Mouse (Mus musculus): ENCODE results near the gene Cluh. TPM values are rescaled to one million over a fixed set of nuclear protein-coding genes. Genes with fewer than 3 reads are reported as not detected.
A peak's percentile ranks its signal among the peaks of the same experiment; 100 is the strongest.

The Cluh gene
- total and polyA plus RNA-seq, 3 experiments = 63.1 to 151 (median 86.4) TPM

DNA sequence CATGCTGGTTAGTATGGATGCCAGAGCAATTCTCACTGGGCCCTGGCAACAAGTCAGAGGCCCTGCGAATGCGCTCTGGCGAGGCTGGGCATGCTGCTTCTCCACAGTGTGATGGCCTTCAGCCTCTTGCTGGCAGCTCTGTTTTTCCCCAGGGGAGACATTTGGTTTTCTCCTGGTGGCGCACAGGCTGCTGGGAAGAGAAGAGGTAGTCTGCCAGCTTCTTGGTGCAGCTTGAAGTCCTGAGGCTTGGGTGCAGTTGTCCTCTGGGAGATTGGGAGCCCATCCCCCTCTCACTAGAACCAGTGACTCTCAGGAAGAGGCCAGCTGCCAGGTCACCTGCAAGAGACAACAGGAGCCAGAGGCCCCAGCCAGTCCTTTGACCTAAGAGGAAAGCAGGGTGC is 3.5 kb downstream of the Cluh start:
- H3K4me3 ChIP-seq (replicated peaks in 1 of 3; ENCODE audit: low read depth in 2 of 3, low read length in 2 of 3, poor library complexity in 1 of 3) = peak overlapping the region in 1 of 3 experiments; percentile 18
- H3K27me3 ChIP-seq (replicated peaks) = no peaks in the 10 kb centered on the region
- peaks cover 12% of the 10 kb centered on the region for H3K9me3 ChIP-seq (replicated peaks; ENCODE audit: low read length)
- no peak for TF ChIP-seq GABPA (IDR thresholded peaks at IDR 0.05; ENCODE audit: insufficient replicate concordance, low read depth, low read length)
- peak; percentile 66 for TF ChIP-seq BHLHE40 (IDR thresholded peaks at IDR 0.05; ENCODE audit: low read depth, low read length)
- TF ChIP-seq CHD2 (IDR thresholded peaks at IDR 0.05; ENCODE audit: low read length) = 0 out of 2 replicates have a peak, but pooled peaks have one; percentile 37
- TF ChIP-seq ELF1 (IDR thresholded peaks at IDR 0.05; ENCODE audit: low read depth, low read length) = 0 out of 2 replicates have a peak, but pooled peaks have one; percentile 11
- in situ Hi-C loops (cut with MboI; ENCODE audit: low pct_ligation_motif_present, low pct_unique_long_range_greater_than_20kb, low sequenced_read_pairs) = no loop called here
- H3K9ac ChIP-seq (ENCODE audit: insufficient read depth, low read depth) = 0 out of 2 replicates have a peak overlapping the region, but pooled peaks have one; percentile 31
- DNase-seq (ENCODE audit: extremely low read depth) = peak; percentile 50
- peak overlapping the region; percentile 32 for H3K27ac ChIP-seq (ENCODE audit: insufficient read depth, low read depth)
- dilution Hi-C loops (cut with MboI; ENCODE audit: extremely low pct_ligation_motif_present, extremely low pct_unique_long_range_greater_than_20kb, low sequenced_read_pairs) = no loop called here
- H3K4me1 ChIP-seq (ENCODE audit: control insufficient read depth in 1 of 2, insufficient read depth in 2 of 2) = peaks cover 38 to 66% of the 10 kb centered on the region in 2 experiments
- H3K79me2 ChIP-seq (replicated peaks; ENCODE audit: control insufficient read depth, extremely low read depth, insufficient read depth, poor library complexity, severe bottlenecking) = peaks cover 74% of the 10 kb centered on the region
- H3K4me2 ChIP-seq (ENCODE audit: insufficient read depth, low read depth, poor library complexity, severe bottlenecking) = peak overlapping the region; percentile 73
- H3K36me3 ChIP-seq (replicated peaks in 1 of 2; ENCODE audit: control insufficient read depth in 1 of 2, insufficient read depth in 1 of 2, low read length in 1 of 2) = peaks cover 16 to 71% of the 10 kb centered on the region in 2 experiments

DNA sequence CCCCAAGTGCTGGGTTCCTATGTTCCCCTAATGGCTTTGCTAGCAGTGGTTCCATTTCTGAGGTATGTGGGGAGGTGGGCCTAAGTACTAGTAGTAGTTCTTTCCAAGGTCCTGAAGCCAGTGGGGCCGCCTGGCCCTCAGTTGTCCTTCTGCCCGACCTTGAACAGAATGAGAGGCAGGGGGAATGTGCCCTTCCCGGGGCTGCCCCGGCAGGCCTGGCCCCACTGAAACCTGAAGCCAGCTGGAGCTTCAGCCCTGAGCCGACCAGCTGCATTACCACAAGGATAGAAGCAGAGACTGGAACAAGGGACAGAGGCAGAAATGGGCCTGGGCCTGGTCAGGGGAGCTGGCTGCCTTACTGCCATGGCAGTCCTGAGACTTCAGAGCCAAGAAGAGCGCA is 4.1 kb downstream of the Cluh start:
- Histone ChIP-seq H3K27ac (ENCODE audit: insufficient read depth, low read depth) (peak overlapping the region; percentile 32), H3K4me3 (replicated peaks in 1 of 3; ENCODE audit: low read depth in 2 of 3, low read length in 2 of 3, poor library complexity in 1 of 3) (no peak overlapping the region), H3K36me3 (replicated peaks in 1 of 2; ENCODE audit: control insufficient read depth in 1 of 2, insufficient read depth in 1 of 2, low read length in 1 of 2) (peaks cover 22 to 77% of the 10 kb centered on the region in 2 experiments), H3K9ac (ENCODE audit: insufficient read depth, low read depth) (0 out of 2 replicates have a peak overlapping the region, but pooled peaks have one; percentile 31), H3K27me3 (replicated peaks) (no peaks in the 10 kb centered on the region), H3K79me2 (replicated peaks; ENCODE audit: control insufficient read depth, extremely low read depth, insufficient read depth, poor library complexity, severe bottlenecking) (peaks cover 74% of the 10 kb centered on the region), H3K4me1 (ENCODE audit: control insufficient read depth in 1 of 2, insufficient read depth in 2 of 2) (peaks cover 33 to 60% of the 10 kb centered on the region in 2 experiments), H3K4me2 (ENCODE audit: insufficient read depth, low read depth, poor library complexity, severe bottlenecking) (peak overlapping the region; percentile 73), H3K9me3 (replicated peaks; ENCODE audit: low read length) (peaks cover 16% of the 10 kb centered on the region)
- no peak for TF ChIP-seq MAX (IDR thresholded peaks at IDR 0.05; ENCODE audit: low read length)
- no peak for TF ChIP-seq POLR2A (IDR thresholded peaks at IDR 0.05; ENCODE audit: low read depth, low read length)
- TF ChIP-seq E2F4 (IDR thresholded peaks at IDR 0.05; ENCODE audit: insufficient replicate concordance, low read depth, low read length) = no peak
- peak; percentile 60 for TF ChIP-seq ETS1 (conservative IDR thresholded peaks at IDR 0.05; ENCODE audit: low read depth, low read length)
- TF ChIP-seq TCF12 (IDR thresholded peaks at IDR 0.05; ENCODE audit: low read depth, low read length) = peak; percentile 51; the same call in 1 of the 2 replicates
- TF ChIP-seq SMC3 (IDR thresholded peaks at IDR 0.05; ENCODE audit: low read depth, low read length) = no peak
- TF ChIP-seq MYC (IDR thresholded peaks at IDR 0.05; ENCODE audit: low read depth, low read length) = no peak
- in situ Hi-C loops (cut with MboI; ENCODE audit: low pct_ligation_motif_present, low pct_unique_long_range_greater_than_20kb, low sequenced_read_pairs) = no loop called here
- dilution Hi-C loops (cut with MboI; ENCODE audit: extremely low pct_ligation_motif_present, extremely low pct_unique_long_range_greater_than_20kb, low sequenced_read_pairs) = no loop called here
- no peak for DNase-seq (ENCODE audit: extremely low read depth)

DNA sequence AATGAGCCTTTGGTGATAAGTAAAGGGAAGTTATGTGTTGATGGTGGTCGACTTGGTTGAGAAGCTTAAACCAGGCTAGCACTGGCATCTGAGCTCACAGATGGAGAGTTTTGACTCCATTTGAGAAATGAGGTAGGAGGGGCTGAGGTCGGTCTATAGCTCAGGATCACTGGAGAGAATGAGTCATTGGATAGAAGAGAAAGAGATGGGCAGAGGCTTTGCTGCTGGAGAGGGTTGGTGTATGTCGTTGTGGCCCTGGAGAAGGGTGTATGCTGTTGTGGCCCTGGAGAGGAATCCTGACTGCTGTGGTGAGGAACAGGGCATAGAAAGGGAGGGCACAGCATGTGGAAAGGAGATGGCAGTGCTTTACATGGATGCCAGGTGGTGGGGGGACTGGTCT is 6.6 kb downstream of the Cluh start:
- in situ Hi-C loops (cut with MboI; ENCODE audit: low pct_ligation_motif_present, low pct_unique_long_range_greater_than_20kb, low sequenced_read_pairs) = no loop called here

More for the DNA sequence above, 6.6 kb downstream of the Cluh start:
- H3K4me2 ChIP-seq (ENCODE audit: insufficient read depth, low read depth, poor library complexity, severe bottlenecking) = no peak overlapping the region
- no peak overlapping the region for H3K27ac ChIP-seq (ENCODE audit: insufficient read depth, low read depth)
- H3K4me1 ChIP-seq (ENCODE audit: control insufficient read depth in 1 of 2, insufficient read depth in 2 of 2) = peaks cover 28 to 49% of the 10 kb centered on the region in 2 experiments
- no peak overlapping the region for H3K9ac ChIP-seq (ENCODE audit: insufficient read depth, low read depth)
- H3K4me3 ChIP-seq (replicated peaks in 1 of 3; ENCODE audit: low read depth in 2 of 3, low read length in 2 of 3, poor library complexity in 1 of 3) = no peak overlapping the region
- peaks cover 57% of the 10 kb centered on the region for H3K79me2 ChIP-seq (replicated peaks; ENCODE audit: control insufficient read depth, extremely low read depth, insufficient read depth, poor library complexity, severe bottlenecking)
- no peak for DNase-seq (ENCODE audit: extremely low read depth)
- no peaks in the 10 kb centered on the region for H3K27me3 ChIP-seq (replicated peaks)
- H3K9me3 ChIP-seq (replicated peaks; ENCODE audit: low read length) = peaks cover 17% of the 10 kb centered on the region
- peaks cover 47 to 99% of the 10 kb centered on the region in 2 experiments for H3K36me3 ChIP-seq (replicated peaks in 1 of 2; ENCODE audit: control insufficient read depth in 1 of 2, insufficient read depth in 1 of 2, low read length in 1 of 2)
- dilution Hi-C loops (cut with MboI; ENCODE audit: extremely low pct_ligation_motif_present, extremely low pct_unique_long_range_greater_than_20kb, low sequenced_read_pairs) = no loop called here
- no peak for TF ChIP-seq MAZ (IDR thresholded peaks at IDR 0.05; ENCODE audit: low read depth, low read length)
- TF ChIP-seq GABPA (IDR thresholded peaks at IDR 0.05; ENCODE audit: insufficient replicate concordance, low read depth, low read length) = no peak
- TF ChIP-seq CHD2 (IDR thresholded peaks at IDR 0.05; ENCODE audit: low read length) = no peak
- no peak for TF ChIP-seq E2F4 (IDR thresholded peaks at IDR 0.05; ENCODE audit: insufficient replicate concordance, low read depth, low read length)
- no peak for TF ChIP-seq POLR2AphosphoS2 (IDR thresholded peaks at IDR 0.05; ENCODE audit: low read depth, low read length)
- no peak for TF ChIP-seq ETS1 (conservative IDR thresholded peaks at IDR 0.05; ENCODE audit: low read depth, low read length)
- peak; percentile 64 for TF ChIP-seq JUND (conservative IDR thresholded peaks at IDR 0.05; ENCODE audit: low read depth, low read length)
- no peak for TF ChIP-seq ZKSCAN1 (IDR thresholded peaks at IDR 0.05; ENCODE audit: borderline replicate concordance, low read depth, low read length)
- no peak for TF ChIP-seq ELF1 (IDR thresholded peaks at IDR 0.05; ENCODE audit: low read depth, low read length)
- peak; percentile 18; the same call in 1 of the 2 replicates for TF ChIP-seq JUN (IDR thresholded peaks at IDR 0.05; ENCODE audit: insufficient read depth, low read depth, low read length)
- TF ChIP-seq ZC3H11A (IDR thresholded peaks at IDR 0.05; ENCODE audit: low read depth, low read length) = no peak
- no peak for TF ChIP-seq UBTF (IDR thresholded peaks at IDR 0.05; ENCODE audit: low read depth, low read length)
- no peak for TF ChIP-seq IRF4 (IDR thresholded peaks at IDR 0.05; ENCODE audit: low read depth, low read length)

Data from CH12.LX (cell line).